Comparison of ENCODE assay signal across 8 mouse cellular contexts in the genomic region with DNA sequence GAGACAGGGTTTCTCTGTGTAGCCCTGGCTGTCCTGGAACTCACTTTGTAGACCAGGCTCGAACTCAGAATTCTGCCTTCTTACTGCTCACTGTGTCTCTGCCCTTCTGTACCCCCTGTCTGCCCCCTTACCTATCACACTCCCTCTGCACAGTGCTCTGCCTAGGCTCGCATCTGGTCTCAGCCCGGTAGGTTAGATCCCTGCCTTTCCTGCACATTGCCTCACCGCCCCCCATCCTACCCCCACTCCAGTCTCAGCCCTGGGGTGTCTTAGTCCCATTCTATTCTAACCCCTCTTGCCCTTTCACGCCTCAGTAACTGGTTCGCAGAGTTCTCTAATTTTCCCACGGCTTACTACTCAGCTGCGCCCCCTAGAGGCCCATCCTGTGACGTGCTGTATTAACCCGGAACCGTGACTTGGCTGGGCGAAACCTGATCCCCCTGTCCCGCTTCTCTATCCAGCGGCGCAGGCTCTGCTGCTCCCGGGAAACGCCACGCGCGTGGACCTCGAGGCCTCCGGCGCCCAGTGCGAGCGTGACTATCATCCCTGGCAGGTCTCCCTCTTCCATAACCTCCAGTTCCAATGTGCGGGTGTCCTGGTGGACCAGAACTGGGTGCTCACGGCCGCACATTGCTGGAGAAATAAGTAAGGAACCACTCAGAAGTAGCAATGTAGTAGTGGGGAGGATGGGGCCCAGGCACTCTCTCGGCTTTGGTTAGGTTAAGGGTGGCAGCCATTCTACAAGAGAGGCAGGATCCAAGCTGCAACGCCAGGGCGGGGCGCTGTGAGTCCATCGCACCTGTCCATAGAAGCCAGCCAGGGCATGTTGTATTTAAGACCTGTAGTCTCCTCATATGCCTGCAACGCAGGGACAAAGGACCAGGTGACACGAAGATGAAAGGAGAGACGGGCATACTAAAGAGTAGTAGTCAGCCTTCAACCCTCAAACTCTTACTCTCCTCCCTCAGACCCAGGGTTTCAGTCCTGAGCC. TPM values are rescaled to one million over a fixed set of nuclear protein-coding genes. Genes with fewer than 3 reads are reported as not detected.
DNase-seq lines count a peak whose midpoint lies in the region; ATAC-seq lines count a peak whose summit lies in the region.

No protein-coding gene starts in this region.

- H3K4me2 ChIP-seq in embryonic facial prominence, embryonic 11.5 days (ENCODE audit: low read depth, low read length), result peak overlapping the region; percentile 53
- peak overlapping the region; percentile 61 for H3K4me2 ChIP-seq in liver, embryonic 12.5 days
- peak overlapping the region; percentile 61 for H3K4me2 ChIP-seq in stomach, embryonic 15.5 days

- peak; percentile 72 for DNase-seq in layer of hippocampus, adult 11-12 months (ENCODE audit: low spot score)
- DNase-seq in layer of hippocampus, adult 9-11 months, result no peak
- DNase-seq in embryonic facial prominence, embryonic 11.5 days (ENCODE audit: low spot score), result peak; percentile 91
- peak; percentile 87 for DNase-seq in heart, embryonic 10.5 days (ENCODE audit: low spot score)
- DNase-seq in kidney, adult 9 months, result peak; percentile 79
- DNase-seq in naive thymus-derived CD4-positive, alpha-beta T cell, adult 2 months (ENCODE audit: low read depth), result peak; percentile 79

- peak; percentile 82 for ATAC-seq in embryonic facial prominence, embryonic 11.5 days (replicated peaks; ENCODE audit: insufficient number of reproducible peaks, low FRiP score, low TSS enrichment, low read depth)
- peak; percentile 27; the same call in 1 of the 2 replicates for ATAC-seq in liver, embryonic 12.5 days
- ATAC-seq in stomach, embryonic 15.5 days (ENCODE audit: insufficient read depth, low FRiP score, low read depth), result peak; percentile 72

- no peaks in the 10 kb centered on the region for H3K4me1 ChIP-seq in embryonic facial prominence, embryonic 11.5 days (ENCODE audit: control insufficient read depth, insufficient read depth, low read length)
- H3K4me1 ChIP-seq in heart, embryonic 10.5 days, result peaks cover 7% of the 10 kb centered on the region
- H3K4me1 ChIP-seq in liver, embryonic 12.5 days, result no peaks in the 10 kb centered on the region
- H3K4me1 ChIP-seq in stomach, embryonic 15.5 days, result peaks cover 7% of the 10 kb centered on the region; the same call in 1 of the 2 replicates

- H3K4me3 ChIP-seq in embryonic facial prominence, embryonic 11.5 days (ENCODE audit: low read depth, low read length), result peak overlapping the region; percentile 7; the same call in 1 of the 2 replicates
- peak overlapping the region; percentile 52 for H3K4me3 ChIP-seq in heart, embryonic 10.5 days
- peak overlapping the region; percentile 21; the same call in 1 of the 2 replicates for H3K4me3 ChIP-seq in liver, embryonic 12.5 days
- H3K4me3 ChIP-seq in stomach, embryonic 15.5 days (replicated peaks), result peak overlapping the region; percentile 30

- no peak overlapping the region for H3K27ac ChIP-seq in embryonic facial prominence, embryonic 11.5 days (replicated peaks; ENCODE audit: low read depth, low read length)
- H3K27ac ChIP-seq in heart, embryonic 10.5 days, result 0 out of 2 replicates have a peak overlapping the region, but pooled peaks have one; percentile 52
- no peak overlapping the region for H3K27ac ChIP-seq in liver, embryonic 12.5 days
- H3K27ac ChIP-seq in stomach, embryonic 15.5 days, result no peak overlapping the region

- no peaks in the 10 kb centered on the region for H3K27me3 ChIP-seq in embryonic facial prominence, embryonic 11.5 days (ENCODE audit: control insufficient read depth, insufficient read depth, low read length)
- peaks cover 40% of the 10 kb centered on the region for H3K27me3 ChIP-seq in heart, embryonic 10.5 days (ENCODE audit: insufficient read depth, poor library complexity, severe bottlenecking)
- peaks cover 26% of the 10 kb centered on the region for H3K27me3 ChIP-seq in liver, embryonic 12.5 days (replicated peaks)
- H3K27me3 ChIP-seq in stomach, embryonic 15.5 days (replicated peaks), result no peaks in the 10 kb centered on the region

- peak overlapping the region; percentile 29 for H3K9ac ChIP-seq in embryonic facial prominence, embryonic 11.5 days (replicated peaks; ENCODE audit: low read length)
- no peak overlapping the region for H3K9ac ChIP-seq in liver, embryonic 12.5 days
- H3K9ac ChIP-seq in stomach, embryonic 15.5 days, result no peak overlapping the region

- H3K9me3 ChIP-seq in embryonic facial prominence, embryonic 11.5 days (replicated peaks; ENCODE audit: control insufficient read depth, low read length), result no peaks in the 10 kb centered on the region
- no peaks in the 10 kb centered on the region for H3K9me3 ChIP-seq in heart, embryonic 10.5 days
- H3K9me3 ChIP-seq in liver, embryonic 12.5 days (replicated peaks), result no peaks in the 10 kb centered on the region
- no peaks in the 10 kb centered on the region for H3K9me3 ChIP-seq in stomach, embryonic 15.5 days

- WGBS in embryonic facial prominence, embryonic 11.5 days, result 7% methylated on average over 36 of the region's 36 CpGs
- 8% methylated on average over 36 of the region's 36 CpGs for WGBS in heart, embryonic 10.5 days
- 7% methylated on average over 36 of the region's 36 CpGs for WGBS in liver, embryonic 12.5 days (ENCODE audit: insufficient replicate concordance)
- WGBS in stomach, embryonic 15.5 days, result 7% methylated on average over 36 of the region's 36 CpGs

- no peaks in the 10 kb centered on the region for H3K36me3 ChIP-seq in embryonic facial prominence, embryonic 11.5 days (replicated peaks; ENCODE audit: control insufficient read depth, insufficient read depth, low read depth, low read length)
- no peaks in the 10 kb centered on the region for H3K36me3 ChIP-seq in heart, embryonic 10.5 days
- no peaks in the 10 kb centered on the region for H3K36me3 ChIP-seq in liver, embryonic 12.5 days
- H3K36me3 ChIP-seq in stomach, embryonic 15.5 days, result no peaks in the 10 kb centered on the region

RNA-seq across cellular contexts. Expression of gene Klk10, which starts 1.7 kb away (rescaled TPM):
- polyA plus RNA-seq in embryonic facial prominence, embryonic 11.5 days (2014; fragmentation: Nextera tagmentation; extraction: Ambion mirVana), result 0.15 and 0.40 TPM in 2 replicates
- 0.20 and 0.28 TPM in 2 replicates for polyA plus RNA-seq in heart, embryonic 10.5 days (2016; fragmentation: Nextera tagmentation; extraction: Ambion mirVana)
- polyA plus RNA-seq in liver, embryonic 12.5 days (2016; fragmentation: Nextera tagmentation; extraction: Ambion mirVana), result not detected in 2 replicates
- polyA plus RNA-seq in stomach, embryonic 15.5 days (2015; fragmentation: Nextera tagmentation; extraction: Ambion mirVana), result 4.1 and 17.4 TPM in 2 replicates

RNA-seq across cellular contexts. Expression of gene Klk11, which starts 8.2 kb away (rescaled TPM):
- not detected in 2 replicates for polyA plus RNA-seq in embryonic facial prominence, embryonic 11.5 days (2014; fragmentation: Nextera tagmentation; extraction: Ambion mirVana)
- polyA plus RNA-seq in heart, embryonic 10.5 days (2016; fragmentation: Nextera tagmentation; extraction: Ambion mirVana), result not detected in 2 replicates
- polyA plus RNA-seq in liver, embryonic 12.5 days (2016; fragmentation: Nextera tagmentation; extraction: Ambion mirVana), result not detected in 2 replicates
- 4.0 and 8.7 TPM in 2 replicates for polyA plus RNA-seq in stomach, embryonic 15.5 days (2015; fragmentation: Nextera tagmentation; extraction: Ambion mirVana)

RNA-seq across cellular contexts. Expression of gene Klk9, which starts 9.1 kb away (rescaled TPM):
- polyA plus RNA-seq in embryonic facial prominence, embryonic 11.5 days (2014; fragmentation: Nextera tagmentation; extraction: Ambion mirVana), result not detected in 2 replicates
- not detected in 2 replicates for polyA plus RNA-seq in heart, embryonic 10.5 days (2016; fragmentation: Nextera tagmentation; extraction: Ambion mirVana)
- not detected in 2 replicates for polyA plus RNA-seq in liver, embryonic 12.5 days (2016; fragmentation: Nextera tagmentation; extraction: Ambion mirVana)
- polyA plus RNA-seq in stomach, embryonic 15.5 days (2015; fragmentation: Nextera tagmentation; extraction: Ambion mirVana), result 0.17 and 0.77 TPM in 2 replicates

RNA-seq across cellular contexts. Expression of gene Klk12, which starts 13.9 kb away (rescaled TPM):
- polyA plus RNA-seq in embryonic facial prominence, embryonic 11.5 days (2014; fragmentation: Nextera tagmentation; extraction: Ambion mirVana), result not detected in 2 replicates
- not detected in 2 replicates for polyA plus RNA-seq in heart, embryonic 10.5 days (2016; fragmentation: Nextera tagmentation; extraction: Ambion mirVana)
- not detected in 2 replicates for polyA plus RNA-seq in liver, embryonic 12.5 days (2016; fragmentation: Nextera tagmentation; extraction: Ambion mirVana)
- polyA plus RNA-seq in stomach, embryonic 15.5 days (2015; fragmentation: Nextera tagmentation; extraction: Ambion mirVana), result 0.57 and 2.4 TPM in 2 replicates

RNA-seq across cellular contexts. Expression of gene Klk8, which starts 14.8 kb away (rescaled TPM):
- 14.4 and 19.0 TPM in 2 replicates for polyA plus RNA-seq in embryonic facial prominence, embryonic 11.5 days (2014; fragmentation: Nextera tagmentation; extraction: Ambion mirVana)
- polyA plus RNA-seq in heart, embryonic 10.5 days (2016; fragmentation: Nextera tagmentation; extraction: Ambion mirVana), result 25.2 and 28.5 TPM in 2 replicates
- polyA plus RNA-seq in liver, embryonic 12.5 days (2016; fragmentation: Nextera tagmentation; extraction: Ambion mirVana), result 16.0 and 17.3 TPM in 2 replicates
- 17.8 and 24.5 TPM in 2 replicates for polyA plus RNA-seq in stomach, embryonic 15.5 days (2015; fragmentation: Nextera tagmentation; extraction: Ambion mirVana)

Comparison
In these comparisons a context has a peak if more than half of its experiments do, and no peak if none do; other contexts are left out.
1. ATAC-seq: peak in every context shown above with its lines; median percentile 82 in embryonic facial prominence, embryonic 11.5 days; 72 in stomach, embryonic 15.5 days; 27 in liver, embryonic 12.5 days.